Mouse (Mus musculus): ENCODE measurements at regions not wholly inside any gene's neighbourhood (a gene's known extent, or its start where the extent isn't known, plus 50 kb on each side); places are given as distances from the start of the nearest gene placed in this dataset.
A peak's percentile ranks its signal among the peaks of the same experiment; 100 is the strongest.
"Not testable (repeated sequence)": the region's sequence is repeated elsewhere in the genome, so short reads cannot be mapped to it uniquely, and the experiment has no call there.

- not testable (repeated sequence) for DNase-seq
These were observed 137.9 kb downstream of the Tcp10c start for GRCm38 (mm10) chr17:13492239-13492638.

GRCm38 (mm10) chr17:13492649-13493277 lies 138.4 kb downstream of the Tcp10c start:
- DNase-seq, result not testable (repeated sequence)

- not testable (repeated sequence) for DNase-seq
These were observed 139.5 kb downstream of the Tcp10c start for GRCm38 (mm10) chr17:13493866-13494265.

- DNase-seq, result not testable (repeated sequence)
These were observed 140.1 kb downstream of the Tcp10c start for GRCm38 (mm10) chr17:13494475-13494874.

GRCm38 (mm10) chr17:13504365-13504764 lies 150.0 kb downstream of the Tcp10c start:
- DNase-seq, result not testable (repeated sequence)

- peak; percentile 47 to 68 for DNase-seq
These were observed 150.5 kb downstream of the Tcp10c start for GRCm38 (mm10) chr17:13504827-13505268.

GRCm38 (mm10) chr17:13507397-13508063 lies 153.2 kb downstream of the Tcp10c start:
- DNase-seq, result not testable (repeated sequence)

- DNase-seq, result not testable (repeated sequence)
These were observed 165.2 kb downstream of the Tcp10c start for GRCm38 (mm10) chr17:13519409-13520201.

GRCm38 (mm10) chr17:13532579-13532978 lies 178.2 kb downstream of the Tcp10c start:
- DNase-seq, result not testable (repeated sequence)

GRCm38 (mm10) chr17:13540446-13541241 lies 186.3 kb downstream of the Tcp10c start:
- no peak for DNase-seq

- no peak for DNase-seq
These were observed 186.9 kb downstream of the Tcp10c start for GRCm38 (mm10) chr17:13541249-13541648.

- DNase-seq, result no peak
These were observed 187.9 kb downstream of the Tcp10c start for GRCm38 (mm10) chr17:13542261-13542660.

- no peak for DNase-seq
These were observed 188.5 kb downstream of the Tcp10c start for GRCm38 (mm10) chr17:13542856-13543255.

GRCm38 (mm10) chr17:13544036-13544795 lies 189.8 kb downstream of the Tcp10c start:
- DNase-seq, result peak in 1 of 2 experiments; percentile 18

GRCm38 (mm10) chr17:13546249-13546648 lies 191.9 kb downstream of the Tcp10c start:
- no peak for DNase-seq

GRCm38 (mm10) chr17:13546669-13547085 lies 192.3 kb downstream of the Tcp10c start:
- DNase-seq, result no peak

GRCm38 (mm10) chr17:13547657-13548360 lies 193.4 kb downstream of the Tcp10c start:
- no peak for DNase-seq

- DNase-seq, result no peak
These were observed 195.9 kb downstream of the Tcp10c start for GRCm38 (mm10) chr17:13549975-13550895.

- DNase-seq, result not testable (repeated sequence)
These were observed 196.5 kb downstream of the Tcp10c start for GRCm38 (mm10) chr17:13550896-13551267.
